Mouse (Mus musculus): ENCODE results near the gene Prss41.

DNA sequence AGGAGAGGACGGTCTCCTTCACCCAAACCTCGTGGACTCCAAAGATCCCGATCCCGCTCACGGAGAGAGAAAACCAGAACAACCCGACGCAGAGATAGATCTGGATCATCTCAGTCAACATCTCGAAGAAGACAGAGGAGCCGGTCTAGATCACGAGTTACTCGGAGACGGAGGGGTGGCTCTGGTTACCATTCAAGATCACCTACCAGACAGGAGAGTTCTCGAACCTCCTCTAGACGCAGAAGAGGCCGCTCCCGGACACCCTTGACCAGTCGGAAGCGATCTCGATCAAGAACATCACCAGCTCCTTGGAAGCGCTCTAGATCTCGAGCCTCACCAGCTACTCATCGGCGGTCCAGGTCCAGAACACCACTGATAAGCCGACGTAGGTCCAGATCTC is 24.7 kb downstream of the Prss41 start:
- TF ChIP-seq POLR2A (IDR thresholded peaks at IDR 0.05; ENCODE audit: borderline replicate concordance, control insufficient read depth, low read depth, low read length): no peak
- TF ChIP-seq CTCF (IDR thresholded peaks at IDR 0.05; ENCODE audit: control insufficient read depth, insufficient read depth, low read length): no peak
